Mouse (Mus musculus) CH12.LX (cell line): ENCODE measurements around the gene Grcc10. TPM values are rescaled to one million over a fixed set of nuclear protein-coding genes. Genes with fewer than 3 reads are reported as not detected.

Experiments used
- DNase-seq: peaks from one replicate; pipeline ENCODE4 v3.0.0-alpha.2; 2013; ENCODE audit errors: extremely low read depth
- H3K27ac ChIP-seq: 2 replicates; pipeline ENCODE4 v1.5.1; 2012; ENCODE audit warnings: low read depth, mild to moderate bottlenecking, control low read depth, moderate library complexity; ENCODE audit not compliant: insufficient read depth
- H3K27me3 ChIP-seq: replicated peaks from 2 replicates; pipeline ENCODE3; 2012; ENCODE audit warnings: inconsistent platforms
- H3K36me3 ChIP-seq, 2 experiments: replicated peaks in 1 of 2; 2 replicates each; pipeline versions ENCODE3 to v1.6.1; 2012; ENCODE audit warnings: inconsistent platforms in 1 of 2, low read length in 1 of 2, mild to moderate bottlenecking in 1 of 2, mixed read lengths in 1 of 2, moderate library complexity in 1 of 2; ENCODE audit not compliant: control insufficient read depth in 1 of 2, insufficient read depth in 1 of 2
- H3K4me1 ChIP-seq, 2 experiments: 2 replicates each; pipeline ENCODE4 v1.6.1; 2012; ENCODE audit warnings: inconsistent platforms in 1 of 2, moderate library complexity in 1 of 2; ENCODE audit not compliant: insufficient read depth in 2 of 2, control insufficient read depth in 1 of 2
- H3K4me2 ChIP-seq: 2 replicates; pipeline ENCODE4 v1.6.1; 2012; ENCODE audit warnings: low read depth, mild to moderate bottlenecking, control low read depth; ENCODE audit not compliant: poor library complexity, insufficient read depth, severe bottlenecking
- H3K4me3 ChIP-seq, 3 experiments: fragments of 150-350 bp in 1 of 3; sonication (generic) in 1 of 3; replicated peaks in 1 of 3; 2 replicates each; pipeline versions ENCODE3 to v1.5.1; 2011 to 2012; ENCODE audit warnings: low read depth in 2 of 3, low read length in 2 of 3, mild to moderate bottlenecking in 2 of 3, moderate library complexity in 2 of 3, control low read depth in 1 of 3, improper control_type of control experiment in 1 of 3, inconsistent platforms in 1 of 3, mixed read lengths in 1 of 3; ENCODE audit not compliant: poor library complexity in 1 of 3
- H3K79me2 ChIP-seq: replicated peaks from 2 replicates; pipeline ENCODE4 v1.6.1; 2012; ENCODE audit warnings: mild to moderate bottlenecking, moderate library complexity; ENCODE audit not compliant: control insufficient read depth, poor library complexity, insufficient read depth, severe bottlenecking; ENCODE audit errors: extremely low read depth
- H3K9ac ChIP-seq: 2 replicates; pipeline ENCODE4 v1.6.1; 2012; ENCODE audit warnings: low read depth, mild to moderate bottlenecking, control low read depth, moderate library complexity; ENCODE audit not compliant: insufficient read depth
- H3K9me3 ChIP-seq: replicated peaks from 2 replicates; pipeline ENCODE3; 2012; ENCODE audit warnings: low read length, inconsistent platforms, mixed read lengths
- CHD1 ChIP-seq: IDR thresholded peaks from 2 replicates; pipeline ENCODE4 v1.6.1; 2012; ENCODE audit warnings: low read depth, low read length, improper control_type of control experiment, inconsistent platforms
- CHD2 ChIP-seq: IDR thresholded peaks from 2 replicates; pipeline ENCODE4 v1.6.1; 2011; ENCODE audit warnings: low read length, improper control_type of control experiment
- CTCF ChIP-seq, 2 experiments: IDR thresholded peaks in 1 of 2; conservative IDR thresholded peaks in 1 of 2; 2 replicates each; pipeline ENCODE4 v1.5.1; 2011 to 2012; ENCODE audit warnings: low read depth in 2 of 2, low read length in 2 of 2, improper control_type of control experiment in 1 of 2, inconsistent platforms in 1 of 2, mild to moderate bottlenecking in 1 of 2, moderate library complexity in 1 of 2
- HCFC1 ChIP-seq: IDR thresholded peaks from 2 replicates; pipeline ENCODE4 v1.6.1; 2012; ENCODE audit warnings: low read depth, mild to moderate bottlenecking, inconsistent platforms, low read length, improper control_type of control experiment
- IRF4 ChIP-seq: IDR thresholded peaks from 2 replicates; pipeline ENCODE4 v1.6.1; 2014; ENCODE audit warnings: low read depth, mild to moderate bottlenecking, inconsistent platforms, low read length, improper control_type of control experiment
- JUN ChIP-seq: IDR thresholded peaks from 2 replicates; pipeline ENCODE4 v1.6.1; 2011; ENCODE audit warnings: low read depth, mild to moderate bottlenecking, low read length, improper control_type of control experiment, moderate library complexity; ENCODE audit not compliant: insufficient read depth
- JUND ChIP-seq: conservative IDR thresholded peaks from 2 replicates; pipeline ENCODE4 v1.6.1; 2011; ENCODE audit warnings: low read depth, low read length, improper control_type of control experiment
- KAT2A ChIP-seq: IDR thresholded peaks from 2 replicates; pipeline ENCODE4 v1.6.1; 2012; ENCODE audit warnings: low read length, improper control_type of control experiment, inconsistent platforms; ENCODE audit not compliant: insufficient replicate concordance
- MAX ChIP-seq: IDR thresholded peaks from 2 replicates; pipeline ENCODE4 v1.6.1; 2011; ENCODE audit warnings: low read length, improper control_type of control experiment
- MAZ ChIP-seq: IDR thresholded peaks from 2 replicates; pipeline ENCODE4 v1.6.1; 2012; ENCODE audit warnings: low read depth, mild to moderate bottlenecking, inconsistent platforms, low read length, improper control_type of control experiment, moderate library complexity
- MEF2A ChIP-seq: IDR thresholded peaks from 2 replicates; pipeline ENCODE4 v1.6.1; 2014; ENCODE audit warnings: low read depth, mild to moderate bottlenecking, inconsistent platforms, low read length, improper control_type of control experiment, borderline replicate concordance
- MXI1 ChIP-seq: IDR thresholded peaks from 2 replicates; pipeline ENCODE4 v1.6.1; 2011; ENCODE audit warnings: mild to moderate bottlenecking, low read depth, low read length, improper control_type of control experiment
- MYC ChIP-seq: IDR thresholded peaks from 2 replicates; pipeline ENCODE4 v1.6.1; 2011; ENCODE audit warnings: low read depth, mild to moderate bottlenecking, improper control_type of control experiment, low read length
- NELFE ChIP-seq: IDR thresholded peaks from 2 replicates; pipeline ENCODE4 v1.6.1; 2011; ENCODE audit warnings: low read depth, low read length, improper control_type of control experiment
- NRF1 ChIP-seq: IDR thresholded peaks from 2 replicates; pipeline ENCODE4 v1.6.1; 2014; ENCODE audit warnings: low read depth, mild to moderate bottlenecking, inconsistent platforms, low read length, improper control_type of control experiment, moderate library complexity
- POLR2A ChIP-seq: IDR thresholded peaks from 2 replicates; pipeline ENCODE4 v1.6.1; 2011; ENCODE audit warnings: low read depth, mild to moderate bottlenecking, improper control_type of control experiment, low read length
- POLR2AphosphoS2 ChIP-seq: IDR thresholded peaks from 2 replicates; pipeline ENCODE4 v1.6.1; 2011; ENCODE audit warnings: low read depth, low read length, improper control_type of control experiment
- RCOR1 ChIP-seq: conservative IDR thresholded peaks from 2 replicates; pipeline ENCODE4 v1.6.1; 2012; ENCODE audit warnings: low read depth, mild to moderate bottlenecking, inconsistent platforms, low read length, improper control_type of control experiment
- SIN3A ChIP-seq: IDR thresholded peaks from 2 replicates; pipeline ENCODE4 v1.6.1; 2012; ENCODE audit warnings: low read length, improper control_type of control experiment, inconsistent platforms
- SMC3 ChIP-seq: IDR thresholded peaks from 2 replicates; pipeline ENCODE4 v1.6.1; 2011; ENCODE audit warnings: low read depth, low read length, improper control_type of control experiment
- USF2 ChIP-seq: conservative IDR thresholded peaks from 2 replicates; pipeline ENCODE4 v1.6.1; 2011; ENCODE audit warnings: low read depth, low read length, improper control_type of control experiment
- ZC3H11A ChIP-seq: IDR thresholded peaks from 2 replicates; pipeline ENCODE4 v1.6.1; 2012; ENCODE audit warnings: low read depth, mild to moderate bottlenecking, inconsistent platforms, low read length, improper control_type of control experiment
- ZKSCAN1 ChIP-seq: IDR thresholded peaks from 2 replicates; pipeline ENCODE4 v1.6.1; 2012; ENCODE audit warnings: low read depth, inconsistent platforms, low read length, improper control_type of control experiment, borderline replicate concordance
- ZNF384 ChIP-seq: IDR thresholded peaks from 2 replicates; pipeline ENCODE4 v1.6.1; 2012; ENCODE audit warnings: low read depth, low read length, improper control_type of control experiment, inconsistent platforms
- dilution Hi-C: fragments of 300-500 bp; cut with MboI; formaldehyde crosslinking; loops from 2 replicates; pipeline ENCODE4 v1.14.3; 2020; ENCODE audit warnings: low sequenced_read_pairs; ENCODE audit not compliant: extremely low pct_unique_long_range_greater_than_20kb, extremely low pct_ligation_motif_present
- in situ Hi-C: fragments of 300-500 bp; cut with MboI; formaldehyde crosslinking; loops from 3 replicates; pipeline ENCODE4 v1.14.3; 2019; ENCODE audit warnings: low sequenced_read_pairs, low pct_ligation_motif_present, low pct_unique_long_range_greater_than_20kb, mixed read lengths
- polyA plus RNA-seq: library from polyadenylated mRNA; unstranded; fragments of >175 nt; gene quantifications from 2 replicates; pipeline ENCODE4 v1.2.1, GENCODE M21; 2012; ENCODE audit warnings: low read depth; ENCODE audit not compliant: insufficient read length
- total RNA-seq, 2 experiments: library from RNA; depleted of rRNA; stranded (reverse); fragments of 300-350 nt in 1 of 2; fragments of >200 nt in 1 of 2; gene quantifications; 2 replicates each; pipeline ENCODE4 v1.2.3; 2012 to 2014

Grcc10 gene
- total and polyA plus RNA-seq, 3 experiments = 64.3 to 197 (median 88.4) TPM

GRCm38 (mm10) chr6:124770511-124770910, 29.3 kb upstream of the Grcc10 start:
- no peak for TF ChIP-seq JUN
- no peak for TF ChIP-seq HCFC1
- DNase-seq = no peak
- no peak overlapping the region for H3K4me3 ChIP-seq
- H3K4me1 ChIP-seq = peaks cover 7 to 33% of the 10 kb centered on the region in 2 experiments
- H3K4me2 ChIP-seq = no peak overlapping the region
- no peaks in the 10 kb centered on the region for H3K9me3 ChIP-seq
- no peak overlapping the region for H3K9ac ChIP-seq
- no peaks in the 10 kb centered on the region for H3K79me2 ChIP-seq
- H3K36me3 ChIP-seq = peaks cover 14 to 23% of the 10 kb centered on the region in 2 experiments
- dilution Hi-C loops = no loop called here
- in situ Hi-C loops = no loop called here
- no peak overlapping the region for H3K27ac ChIP-seq
- H3K27me3 ChIP-seq = peaks cover 19% of the 10 kb centered on the region

- peak overlapping the region; percentile 40 to 98 (median 67) for H3K4me3 ChIP-seq
- TF ChIP-seq CHD2 (0 out of 2 replicates have a peak, but pooled peaks have one; percentile 36), POLR2A (no peak)
- TF ChIP-seq, all 38 proteins: peak for 1
- peak overlapping the region; percentile 86; the same call in 1 of the 2 replicates for H3K9ac ChIP-seq
- no peaks in the 10 kb centered on the region for H3K9me3 ChIP-seq
- no peaks in the 10 kb centered on the region for H3K79me2 ChIP-seq
- peaks cover 19% of the 10 kb centered on the region for H3K27me3 ChIP-seq
- dilution Hi-C loops (no loop called here), in situ Hi-C loops (no loop called here)
- DNase-seq = no peak
- H3K4me2 ChIP-seq = no peak overlapping the region
- H3K27ac ChIP-seq = no peak overlapping the region
- peaks cover 15 to 27% of the 10 kb centered on the region in 2 experiments for H3K36me3 ChIP-seq
- H3K4me1 ChIP-seq = peaks cover 7 to 33% of the 10 kb centered on the region in 2 experiments
These were observed 28.8 kb upstream of the Grcc10 start for GRCm38 (mm10) chr6:124770013-124770412.

GRCm38 (mm10) chr6:124769101-124769765, 28.1 kb upstream of the Grcc10 start, which contains the start of gene Eno2:
Eno2 (minus strand) TSS chr6:124769673.
- Histone ChIP-seq H3K4me1 (peaks cover 7 to 33% of the 10 kb centered on the region in 2 experiments), H3K79me2 (no peaks in the 10 kb centered on the region), H3K4me2 (peak within 1 kb of the TSS; percentile 80), H3K9ac (peak within 1 kb of the TSS; percentile 86), H3K4me3 (peak within 1 kb of the TSS; percentile 67 to 98 (median 88)), H3K36me3 (peaks cover 16 to 31% of the 10 kb centered on the region in 2 experiments), H3K9me3 (no peaks in the 10 kb centered on the region), H3K27ac (peak within 1 kb of the TSS; percentile 76), H3K27me3 (peaks cover 15% of the 10 kb centered on the region)
- dilution Hi-C loops (no loop called here), in situ Hi-C loops (no loop called here)
- peak; percentile 71 for DNase-seq
- TF ChIP-seq POLR2AphosphoS2 (no peak; the same call in 1 of the 2 replicates), SIN3A (no peak; the same call in 1 of the 2 replicates), CHD2 (peak; percentile 64), MYC (no peak), MAZ (peak; percentile 70), CHD1 (no peak), USF2 (no peak; the same call in 1 of the 2 replicates), JUND (no peak), NELFE (0 out of 2 replicates have a peak, but pooled peaks have one; percentile 17), NRF1 (peak; percentile 34; the same call in 1 of the 2 replicates), POLR2A (peak; percentile 41; the same call in 1 of the 2 replicates), RCOR1 (no peak), JUN (no peak), IRF4 (peak; percentile 64; the same call in 1 of the 2 replicates), MAX (no peak), MXI1 (peak; percentile 69), ZC3H11A (no peak), ZKSCAN1 (no peak), ZNF384 (no peak), MEF2A (no peak), CTCF (conservative IDR thresholded peaks at IDR 0.05 in 1 of 2, IDR thresholded peaks at IDR 0.05 in 1 of 2; ENCODE audit: low read depth in 2 of 2, low read length in 2 of 2) (no peak), SMC3 (no peak), KAT2A (no peak), HCFC1 (no peak)
